Mouse (Mus musculus): ENCODE measurements around the gene Ntng1.

The Ntng1 gene

DNA sequence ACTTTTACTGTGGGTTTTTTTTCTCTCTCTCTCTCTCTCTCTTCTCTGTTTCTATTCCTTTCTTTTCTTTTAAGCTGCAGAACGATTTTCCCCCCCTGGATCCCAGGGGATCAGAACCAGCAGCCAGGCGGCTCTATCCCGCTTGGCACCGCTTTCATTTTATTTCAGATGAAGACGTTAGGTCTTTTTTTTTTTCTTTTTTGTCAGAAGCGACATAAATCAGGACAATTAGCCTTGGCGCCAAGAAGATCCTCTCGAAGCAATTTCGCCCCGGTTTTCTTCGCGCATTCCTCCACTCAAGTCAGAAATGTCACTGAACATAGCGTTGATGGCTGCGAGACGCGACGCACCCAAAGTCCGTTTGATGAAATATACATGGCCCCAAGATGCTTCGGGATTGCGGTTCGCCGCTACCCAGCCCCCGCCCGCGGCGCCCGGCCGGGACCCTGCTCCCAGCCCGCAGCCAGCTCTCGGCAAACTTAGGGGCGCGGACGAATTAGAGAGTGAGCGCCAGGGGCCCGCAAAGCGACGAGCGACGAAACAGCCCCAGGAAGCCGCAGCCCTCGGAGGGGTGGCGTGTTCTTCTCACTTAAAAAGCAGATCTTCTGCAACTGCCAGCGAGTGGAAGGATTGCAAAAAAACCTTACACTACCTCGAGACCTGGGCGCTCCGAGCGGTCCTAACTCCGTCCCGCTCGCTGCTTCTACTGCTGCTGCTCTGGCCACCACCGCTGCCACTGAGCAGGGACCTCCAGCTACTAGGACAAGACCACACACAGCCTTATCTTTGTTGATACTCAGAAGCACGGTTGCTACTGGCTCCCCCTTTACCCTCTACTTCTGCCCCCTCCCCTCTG is at the start of gene Ntng1:
Ntng1 (minus strand) TSS at position 806 of the 856 bp plus-strand sequence.
- DNase-seq (ENCODE audit: low spot score) = no peak

DNA sequence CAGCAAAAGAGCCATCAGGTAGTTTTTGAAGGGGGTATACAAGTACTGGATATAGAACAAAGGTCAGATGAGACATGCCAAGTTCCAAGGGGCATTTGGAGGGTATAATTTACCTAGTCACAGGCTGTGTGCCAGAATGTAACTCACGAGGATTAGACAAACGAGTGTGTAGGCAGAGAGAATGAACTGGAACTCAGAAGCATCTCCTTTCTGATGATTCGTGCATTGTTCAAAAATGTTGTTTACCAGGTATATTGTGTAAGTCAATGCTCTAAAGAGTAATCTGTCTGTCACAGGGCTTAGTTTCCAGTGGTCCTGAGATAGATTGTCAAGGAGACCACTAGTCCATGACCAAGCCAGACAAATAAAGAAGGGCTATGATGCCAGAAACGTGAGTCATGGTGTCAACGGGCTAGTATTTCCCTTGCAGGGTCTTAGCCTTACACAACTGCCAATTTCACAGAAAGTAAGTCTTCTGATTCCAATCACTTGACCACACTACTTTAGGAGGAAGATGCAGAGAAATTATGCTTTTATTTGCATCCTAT is 43.7 kb upstream of the Ntng1 start:
- DNase-seq (ENCODE audit: low spot score) = no peak

DNA sequence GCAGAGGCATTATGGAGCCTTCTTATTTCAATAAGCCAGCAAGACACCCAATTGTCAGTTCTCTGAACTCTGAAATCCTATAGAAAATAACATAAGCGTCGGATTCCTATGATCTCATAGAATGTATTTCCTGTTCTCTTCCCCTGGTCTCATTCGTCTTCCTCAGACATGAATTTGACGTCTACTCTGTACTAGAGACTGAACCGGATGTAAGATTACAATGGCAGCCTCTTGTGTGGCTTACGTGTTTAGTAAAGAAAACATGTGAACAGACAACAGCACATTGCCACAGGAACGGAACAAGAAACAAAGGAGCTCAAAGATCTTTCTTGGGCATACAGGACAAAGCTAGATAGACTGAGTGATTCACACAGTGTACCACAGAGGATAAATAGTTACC is 5.3 kb upstream of the Ntng1 start:
- no peak for DNase-seq (ENCODE audit: low spot score)

DNA sequence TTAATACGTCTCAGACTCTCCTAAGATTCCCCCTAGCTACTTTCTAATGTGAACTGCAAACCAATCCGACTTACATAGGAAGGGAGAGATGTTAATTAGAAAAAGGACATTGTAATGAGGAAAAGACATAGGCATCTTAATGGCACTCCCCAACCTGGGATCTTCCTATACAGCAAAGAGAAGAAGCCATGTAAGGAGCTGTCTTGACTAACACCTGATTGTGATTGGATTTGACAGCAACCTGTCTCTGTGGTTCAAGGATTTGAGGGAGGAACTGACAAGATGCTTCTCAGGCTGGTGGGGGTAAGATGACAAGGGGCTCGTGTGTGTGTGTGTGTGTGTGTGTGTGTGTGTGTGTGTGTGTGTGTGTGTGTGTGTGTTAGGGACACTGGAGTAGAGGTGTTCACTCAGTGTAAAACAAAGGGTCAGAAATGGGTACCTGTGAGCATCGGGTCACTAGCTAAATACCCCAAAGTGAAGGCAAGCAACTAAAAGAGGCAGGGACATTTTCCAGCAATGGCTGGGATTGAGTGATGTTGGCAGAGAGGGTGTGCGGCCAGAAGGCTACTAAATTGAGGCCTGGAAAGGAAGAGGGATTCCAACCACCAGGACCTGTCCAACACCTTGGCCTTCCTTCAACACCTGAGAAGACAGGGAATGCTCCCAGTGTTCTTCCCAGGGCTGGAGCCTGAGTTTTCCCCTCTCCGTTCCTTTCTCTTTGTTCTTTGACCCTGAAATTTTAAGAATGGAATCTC is 667 bp upstream of the Ntng1 start:
- DNase-seq (ENCODE audit: low spot score) = no peak

DNA sequence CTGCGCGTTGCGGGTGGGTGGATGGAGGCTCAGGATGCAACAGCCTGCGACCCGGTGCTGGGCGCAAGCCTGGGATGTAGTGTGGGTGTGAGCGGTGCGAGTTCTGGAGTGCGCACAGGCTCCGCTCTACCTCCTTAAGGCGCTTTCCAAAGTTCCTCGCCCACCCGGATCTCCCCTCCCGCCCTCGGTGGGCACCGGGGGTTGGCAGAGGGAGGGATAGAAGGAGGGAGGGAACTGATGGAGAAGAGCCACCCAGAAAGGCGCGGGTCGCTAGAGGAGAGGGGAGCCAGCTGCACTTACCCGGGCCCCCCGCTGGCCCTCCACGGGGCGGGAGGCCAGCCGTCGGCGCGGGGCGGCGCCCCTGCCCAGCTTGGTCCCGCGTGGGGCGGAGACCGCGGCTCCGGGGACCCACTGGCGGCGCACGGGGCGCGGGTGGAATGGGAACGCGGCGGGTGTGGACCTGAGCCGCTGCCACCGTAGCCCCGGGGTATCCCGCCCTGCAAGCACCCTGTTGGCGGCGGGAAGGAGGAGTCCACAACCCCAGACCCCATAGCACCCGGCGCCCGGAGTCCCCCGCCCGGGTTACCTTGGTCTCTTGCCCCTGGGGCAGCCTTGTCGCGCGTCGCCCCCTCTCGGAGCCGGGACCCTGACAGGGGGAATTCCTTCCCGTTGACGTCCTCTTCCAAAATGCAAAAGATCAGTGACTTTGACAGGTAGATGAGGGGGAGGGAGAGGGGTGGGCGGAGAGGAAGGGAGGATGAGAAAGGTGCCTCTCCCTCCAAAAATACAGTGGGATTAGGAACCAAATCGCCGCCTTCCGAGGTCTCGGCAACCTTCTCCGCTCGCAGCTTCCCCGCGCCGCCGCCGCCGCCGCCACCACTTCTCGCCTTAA is 1.3 kb downstream of the Ntng1 start:
- no peak for DNase-seq (ENCODE audit: low spot score)

DNA sequence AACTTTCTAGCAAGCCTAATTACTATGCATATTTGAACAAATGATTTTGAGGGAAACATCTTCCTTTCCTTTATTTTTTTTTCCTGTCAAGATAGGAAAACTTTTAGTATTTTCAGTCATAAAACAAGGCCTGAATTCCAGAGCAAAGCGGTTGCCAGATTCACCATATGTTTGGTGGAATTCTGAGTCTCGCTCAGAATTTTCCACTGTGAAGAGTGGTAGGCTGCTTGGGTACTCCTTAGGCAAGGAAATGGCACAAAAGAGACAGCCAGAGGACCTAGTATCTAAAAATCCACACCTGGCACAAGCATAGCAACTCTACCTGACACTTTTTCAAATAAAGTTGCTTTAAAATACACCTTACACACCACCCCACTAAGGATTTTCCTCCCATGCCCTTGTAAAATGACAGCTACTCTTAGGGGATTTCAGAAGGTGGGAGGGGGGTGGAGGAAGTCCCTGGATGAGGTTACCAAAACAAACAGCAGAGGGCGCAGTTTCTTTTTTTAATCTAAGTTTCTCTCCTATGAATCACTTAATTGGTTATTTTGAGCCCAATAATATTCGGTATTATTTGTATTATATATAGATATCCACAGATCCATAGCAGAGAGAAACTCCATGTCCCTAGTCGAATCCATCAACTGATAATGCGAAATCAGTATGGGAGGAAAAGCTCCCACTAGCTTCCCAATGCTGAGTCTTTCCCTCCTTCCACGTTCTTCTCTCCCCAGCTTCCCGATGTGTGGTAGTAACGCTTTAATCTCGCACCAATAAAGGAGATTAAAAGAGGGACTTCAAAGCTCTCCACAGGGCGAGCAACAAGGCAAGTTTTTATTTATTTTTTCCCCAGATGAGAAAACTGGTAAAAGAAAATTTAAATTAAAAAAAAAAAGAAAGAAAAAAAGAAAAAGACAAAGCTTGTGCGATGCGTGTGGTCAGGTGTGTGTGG is 2.2 kb downstream of the Ntng1 start:
- DNase-seq (ENCODE audit: low spot score) = peak; percentile 73

DNA sequence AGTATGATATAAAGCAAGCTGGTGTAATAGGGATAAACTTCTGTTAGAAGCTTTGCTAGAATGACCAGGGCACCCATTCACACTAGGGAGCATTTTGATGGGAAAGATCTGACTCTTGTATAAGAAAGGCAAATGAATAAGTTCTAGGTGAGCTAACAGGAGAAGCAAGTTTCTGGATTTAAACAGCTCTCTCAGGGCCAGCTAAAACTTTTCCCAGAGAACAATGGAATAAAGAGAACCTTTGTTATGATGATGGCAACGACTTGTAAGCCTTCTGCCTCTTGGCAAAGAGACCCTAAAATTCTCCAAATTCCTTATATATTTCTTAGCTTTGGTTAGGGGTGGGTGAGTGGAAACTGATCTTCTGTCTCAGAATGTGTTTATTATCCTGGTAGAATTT is 7.7 kb downstream of the Ntng1 start:
- DNase-seq (ENCODE audit: low spot score) = no peak

DNA sequence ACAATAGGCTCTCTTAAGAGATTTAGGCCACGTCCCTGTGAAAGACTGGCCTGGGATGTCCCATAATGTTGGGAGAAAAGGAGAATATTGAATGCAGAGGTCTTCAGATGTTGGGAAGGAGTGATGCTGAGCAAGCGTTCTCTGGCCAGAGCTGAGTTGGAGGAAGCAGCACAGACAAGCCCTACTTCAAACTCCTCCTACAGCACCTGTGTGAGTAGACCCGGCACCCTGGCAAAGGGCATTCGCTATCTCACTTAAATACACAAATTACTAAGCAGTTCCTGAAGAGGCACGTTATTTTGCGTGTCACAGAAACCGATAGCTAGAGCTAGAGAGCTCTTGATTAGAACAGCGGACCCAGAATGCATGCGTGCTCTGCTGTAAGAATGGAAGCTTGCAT is 10.7 kb downstream of the Ntng1 start:
- DNase-seq (ENCODE audit: low spot score) = no peak

DNA sequence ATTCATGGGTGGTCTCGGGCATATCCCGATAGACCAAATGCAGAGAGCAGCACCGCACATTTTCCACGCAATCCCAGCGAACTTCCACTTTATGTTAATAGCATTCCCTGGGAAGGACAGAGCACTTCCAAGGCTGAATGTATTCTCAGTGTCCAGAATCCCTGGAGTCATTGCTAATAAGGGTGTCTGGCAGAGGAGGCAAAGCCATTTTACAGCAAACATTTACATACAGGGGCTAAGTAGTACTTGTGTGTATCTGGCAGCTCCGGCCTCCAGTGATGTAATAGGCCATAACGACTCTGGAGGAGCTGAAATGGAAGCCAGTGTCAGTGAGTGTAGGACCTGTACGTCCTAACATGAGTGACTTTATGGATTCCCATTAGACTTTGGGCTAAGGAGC is 11.5 kb downstream of the Ntng1 start:
- no peak for DNase-seq (ENCODE audit: low spot score)

DNA sequence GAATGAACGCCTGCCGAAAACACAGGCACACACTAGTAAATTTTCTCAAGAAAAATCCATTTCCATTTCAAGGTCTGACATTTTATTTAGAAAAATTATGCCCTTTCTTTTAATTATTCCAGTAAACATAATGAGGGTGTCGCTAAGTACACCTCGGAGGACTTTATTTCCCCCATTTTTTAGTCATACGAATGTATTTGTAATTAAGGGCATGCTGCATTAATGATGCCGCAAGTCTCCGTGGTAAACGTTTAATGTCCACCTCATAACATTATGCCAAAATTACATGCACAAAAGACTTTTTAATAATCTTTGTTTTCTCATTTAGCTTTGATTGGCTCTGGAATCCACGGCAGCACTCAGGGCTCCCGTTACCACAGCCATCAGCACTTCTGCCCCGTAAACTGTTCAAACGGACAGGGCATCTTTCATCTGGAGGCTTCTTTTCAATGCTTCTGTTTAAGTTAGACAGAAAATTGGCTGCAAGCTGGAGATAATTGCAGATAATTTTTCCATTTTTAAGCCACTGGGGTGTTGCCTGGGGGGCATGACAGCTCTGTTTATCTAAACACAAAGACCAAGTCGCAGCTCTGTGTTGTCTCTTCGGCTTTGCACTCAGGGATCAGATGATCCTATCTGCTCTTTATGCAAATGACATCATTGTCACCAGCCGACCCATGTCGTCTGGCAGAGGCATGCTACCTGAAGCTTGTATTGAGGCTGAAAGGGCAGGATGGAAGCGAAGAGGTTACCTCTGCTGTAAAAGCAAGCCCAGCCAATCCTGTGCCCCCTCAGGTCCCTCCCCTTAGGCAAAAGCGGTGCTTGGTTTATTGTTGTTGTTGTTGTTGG is 12.5 kb downstream of the Ntng1 start:
- no peak for DNase-seq (ENCODE audit: low spot score)

DNA sequence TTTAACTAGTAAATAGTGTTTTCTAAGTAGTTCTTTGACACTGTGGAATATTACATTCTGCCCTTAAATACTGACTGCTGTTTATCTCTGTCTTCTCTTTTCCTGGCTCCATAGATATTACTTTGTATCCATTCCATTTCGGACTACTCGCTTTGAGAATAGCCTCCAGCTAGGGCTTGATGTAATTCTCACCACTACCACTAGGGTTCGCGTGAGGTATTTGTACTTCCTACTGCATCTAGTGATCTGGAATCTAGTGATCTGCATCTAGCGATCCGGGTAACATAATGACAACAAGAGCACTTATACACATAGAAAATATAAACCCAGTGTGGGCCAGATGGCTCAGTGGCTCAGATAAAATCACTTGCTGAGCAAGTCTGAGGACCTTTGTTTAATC is 14.2 kb downstream of the Ntng1 start:
- no peak for DNase-seq (ENCODE audit: low spot score)

DNA sequence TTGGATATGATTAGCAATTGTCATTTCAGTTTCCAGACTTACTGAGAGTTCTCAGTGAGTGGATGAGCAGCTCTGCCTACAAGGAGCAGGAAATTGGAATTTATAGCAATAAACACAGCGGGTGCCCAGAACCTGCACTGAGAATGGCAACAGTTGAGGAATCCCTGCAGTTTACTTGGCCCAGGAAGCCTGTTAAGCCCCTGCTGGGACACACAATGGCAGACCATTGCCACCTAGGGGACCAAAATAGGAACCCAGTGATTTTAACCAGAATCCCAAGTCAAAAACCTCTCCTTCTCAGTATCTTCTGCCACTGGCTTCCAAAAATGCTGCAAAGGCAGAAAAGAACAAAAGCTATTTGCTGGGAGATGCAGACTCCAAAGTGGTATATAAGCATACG is 37.8 kb downstream of the Ntng1 start:
- no peak for DNase-seq (ENCODE audit: low spot score)

DNA sequence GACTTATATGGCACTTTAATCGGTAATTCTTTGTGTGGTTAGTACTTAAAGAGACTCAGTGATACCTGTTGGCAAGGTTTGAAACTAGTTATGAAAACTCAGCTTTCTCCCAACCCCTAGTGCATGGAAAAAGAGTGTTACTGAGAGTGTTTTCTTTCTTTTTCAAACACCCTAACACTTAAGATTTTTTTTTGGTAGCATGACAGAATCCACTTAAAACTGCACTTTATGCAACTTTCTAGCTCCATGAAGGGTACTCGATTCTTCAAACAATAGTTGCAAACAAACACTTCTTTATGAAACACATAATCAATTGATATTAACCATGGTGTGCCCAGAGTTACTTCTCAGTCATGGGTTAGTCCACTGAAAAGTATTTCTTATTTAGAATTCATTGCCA is 49.4 kb downstream of the Ntng1 start:
- no peak for DNase-seq (ENCODE audit: low spot score)

DNA sequence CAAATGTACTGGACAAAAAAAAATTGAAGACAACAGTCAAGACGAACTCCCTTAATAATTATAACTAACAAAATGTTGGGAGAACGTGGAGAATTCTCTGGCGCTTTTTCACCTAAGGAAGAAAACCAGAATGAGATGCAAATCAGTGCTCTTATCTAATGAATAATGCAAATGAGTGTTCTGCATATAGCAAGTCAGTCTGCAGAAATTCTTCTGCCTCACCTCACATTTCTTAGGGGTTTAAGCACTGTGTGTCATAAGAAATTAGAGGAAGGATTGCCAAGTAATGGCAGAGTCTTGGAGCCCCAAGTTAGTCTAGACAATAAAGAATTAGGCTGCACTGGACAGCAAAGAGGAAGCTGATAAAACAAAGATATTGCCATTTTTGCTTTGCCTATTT is 49.8 kb downstream of the Ntng1 start:
- DNase-seq (ENCODE audit: low spot score) = no peak

DNA sequence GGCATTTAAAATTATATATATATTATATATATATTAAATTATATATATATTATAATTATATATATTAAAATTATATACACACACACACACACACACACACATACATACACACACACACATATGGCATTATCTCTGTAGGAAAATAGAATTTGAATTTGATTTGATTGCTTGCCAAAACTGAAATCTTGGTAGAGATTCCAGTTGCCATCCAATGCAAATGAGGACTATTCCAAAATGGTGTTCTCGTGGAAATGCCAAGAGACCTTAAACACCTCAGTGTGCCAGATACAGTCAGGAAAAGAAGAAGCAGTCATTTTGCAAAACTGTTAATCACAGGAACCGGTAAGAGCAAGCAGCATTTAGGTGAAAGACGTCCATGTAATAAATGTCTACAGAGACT is 51.3 kb downstream of the Ntng1 start:
- DNase-seq (ENCODE audit: low spot score) = no peak

DNA sequence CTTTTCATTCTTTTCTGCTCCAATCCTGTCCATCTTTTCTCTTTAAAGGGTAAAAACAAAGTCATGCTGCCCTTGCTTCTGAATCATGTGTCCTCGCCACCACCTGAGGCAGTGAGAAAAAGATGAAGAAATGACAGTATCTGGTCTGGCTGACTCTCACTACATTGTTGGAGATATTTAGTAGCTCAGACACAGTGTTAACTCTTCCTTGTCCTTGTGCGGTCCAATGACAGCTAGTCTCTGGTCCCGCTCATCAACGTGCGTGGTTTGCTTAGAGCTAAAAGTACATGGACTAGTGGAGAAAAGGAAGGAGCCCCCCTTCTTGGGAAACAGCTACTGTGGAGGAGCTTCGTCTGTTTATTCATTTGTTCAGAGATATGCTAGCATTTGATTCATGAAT is 56.6 kb downstream of the Ntng1 start:
- DNase-seq (ENCODE audit: low spot score) = no peak

DNA sequence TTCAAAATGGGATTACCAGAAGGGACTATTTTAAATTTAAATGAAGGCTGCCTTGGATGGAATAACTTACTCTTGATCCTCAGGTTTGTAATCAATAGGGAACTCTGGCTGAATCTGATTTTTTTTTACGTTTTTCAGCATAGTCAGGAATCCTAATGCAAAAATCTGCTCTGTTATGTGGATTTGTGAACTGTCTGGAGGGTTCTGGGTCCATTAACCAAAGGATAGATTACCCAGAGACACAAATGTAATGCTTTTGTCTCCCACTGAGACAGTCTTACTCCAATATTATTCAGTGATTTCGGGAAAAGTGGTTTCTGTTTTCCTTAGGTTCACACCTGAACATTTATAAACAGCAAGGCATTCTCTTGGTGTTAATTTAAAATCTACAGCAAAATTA is 58.5 kb downstream of the Ntng1 start:
- DNase-seq (ENCODE audit: low spot score) = no peak

DNA sequence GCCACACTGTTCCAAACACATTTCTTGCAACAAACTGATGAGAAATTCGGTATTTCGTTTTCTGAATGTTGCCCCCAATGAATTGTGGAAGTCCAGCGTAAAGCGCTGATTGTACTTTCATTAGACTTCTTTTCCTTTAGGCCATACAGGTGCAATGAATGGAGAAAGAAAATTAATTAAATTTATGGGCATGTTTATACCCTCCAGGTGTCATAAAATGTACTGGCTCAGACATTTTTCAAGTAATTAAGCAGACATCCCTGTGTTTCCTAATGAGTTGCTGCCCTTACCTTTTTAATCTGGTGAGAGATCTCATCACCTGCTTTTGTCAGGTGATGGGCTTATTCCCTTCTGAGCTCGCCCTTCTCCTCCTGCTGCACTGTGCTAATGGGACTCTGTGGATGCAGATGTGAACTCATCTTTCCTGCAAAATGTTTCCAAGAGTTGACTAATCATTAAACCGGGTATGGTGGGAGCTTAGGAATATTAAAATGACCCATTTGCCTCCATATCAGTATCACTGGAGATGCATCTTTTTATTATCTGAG is 79.0 kb downstream of the Ntng1 start:
- DNase-seq (ENCODE audit: low spot score) = no peak

DNA sequence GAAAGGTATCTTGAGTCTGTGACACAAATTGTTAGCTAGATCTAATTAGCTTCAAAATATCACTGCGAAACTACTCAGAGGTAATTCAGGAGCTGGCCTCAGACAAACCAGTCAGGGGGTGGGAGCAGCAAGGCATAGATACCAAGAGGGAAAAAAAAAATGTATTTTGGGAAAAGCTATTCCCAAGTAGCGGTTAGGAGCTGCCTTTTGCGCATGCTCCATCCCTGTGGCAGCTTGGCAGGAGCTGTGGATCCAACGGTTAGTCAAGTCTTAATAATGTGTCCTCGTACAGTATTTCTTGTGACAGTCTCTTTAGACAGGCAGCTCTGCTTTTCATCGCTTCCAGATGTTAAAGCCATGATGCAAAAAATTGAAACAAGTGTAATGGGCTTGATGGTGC is 87.9 kb downstream of the Ntng1 start:
- no peak for DNase-seq (ENCODE audit: low spot score)

DNA sequence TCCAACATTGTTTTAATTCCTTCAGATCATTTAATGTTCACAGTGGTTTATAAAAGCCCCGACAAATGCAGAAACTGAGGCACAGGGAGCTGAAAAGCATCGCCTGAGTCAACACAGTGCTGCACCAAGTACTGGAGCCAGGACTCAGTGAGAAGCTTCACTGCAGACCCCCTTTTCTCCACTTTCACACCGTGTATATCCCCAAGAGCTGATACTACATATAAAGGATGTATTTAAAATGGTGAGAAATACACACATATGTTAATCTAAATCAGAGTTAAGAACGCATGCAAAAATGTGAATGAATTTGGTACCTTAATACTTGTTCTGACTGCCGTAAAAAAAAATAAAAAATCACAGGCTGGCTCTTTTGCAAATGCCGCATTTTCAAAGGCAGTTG is 88.4 kb downstream of the Ntng1 start:
- no peak for DNase-seq (ENCODE audit: low spot score)

All from layer of hippocampus, adult 9-10 months (tissue).